Mouse (Mus musculus): ENCODE measurements around the gene Tlcd2. TPM values are rescaled to one million over a fixed set of nuclear protein-coding genes. Genes with fewer than 3 reads are reported as not detected.

Tlcd2 gene
- total and polyA plus RNA-seq, 3 experiments = 3.7 to 10.3 (median 4.6) TPM

DNA sequence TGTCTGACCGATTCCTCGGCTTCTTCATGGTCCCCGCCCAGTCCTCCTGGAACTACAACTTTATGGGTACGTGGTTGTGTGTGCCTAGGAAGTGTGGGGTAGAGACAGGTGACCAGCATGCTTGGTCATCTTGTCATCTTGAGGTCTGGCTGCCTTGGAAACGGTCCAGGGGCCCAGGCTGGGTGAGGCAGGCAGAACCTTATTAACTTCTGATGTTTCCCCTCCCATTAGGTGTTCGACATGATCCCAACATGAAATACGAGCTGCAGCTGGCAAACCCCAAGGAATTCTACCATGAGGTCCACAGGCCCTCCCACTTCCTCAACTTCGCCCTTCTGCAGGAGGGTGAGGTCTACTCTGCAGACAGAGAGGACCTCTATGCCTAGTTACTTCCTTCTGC lies 47.4 kb downstream of the Tlcd2 start:
- intact Hi-C loops (cut with DNase I) = no loop called here
- Histone ChIP-seq H3K4me3 (no peak overlapping the region), H3K36me3 (ENCODE audit: control insufficient read depth, insufficient read depth, low read length) (peaks cover 8% of the 10 kb centered on the region)

DNA sequence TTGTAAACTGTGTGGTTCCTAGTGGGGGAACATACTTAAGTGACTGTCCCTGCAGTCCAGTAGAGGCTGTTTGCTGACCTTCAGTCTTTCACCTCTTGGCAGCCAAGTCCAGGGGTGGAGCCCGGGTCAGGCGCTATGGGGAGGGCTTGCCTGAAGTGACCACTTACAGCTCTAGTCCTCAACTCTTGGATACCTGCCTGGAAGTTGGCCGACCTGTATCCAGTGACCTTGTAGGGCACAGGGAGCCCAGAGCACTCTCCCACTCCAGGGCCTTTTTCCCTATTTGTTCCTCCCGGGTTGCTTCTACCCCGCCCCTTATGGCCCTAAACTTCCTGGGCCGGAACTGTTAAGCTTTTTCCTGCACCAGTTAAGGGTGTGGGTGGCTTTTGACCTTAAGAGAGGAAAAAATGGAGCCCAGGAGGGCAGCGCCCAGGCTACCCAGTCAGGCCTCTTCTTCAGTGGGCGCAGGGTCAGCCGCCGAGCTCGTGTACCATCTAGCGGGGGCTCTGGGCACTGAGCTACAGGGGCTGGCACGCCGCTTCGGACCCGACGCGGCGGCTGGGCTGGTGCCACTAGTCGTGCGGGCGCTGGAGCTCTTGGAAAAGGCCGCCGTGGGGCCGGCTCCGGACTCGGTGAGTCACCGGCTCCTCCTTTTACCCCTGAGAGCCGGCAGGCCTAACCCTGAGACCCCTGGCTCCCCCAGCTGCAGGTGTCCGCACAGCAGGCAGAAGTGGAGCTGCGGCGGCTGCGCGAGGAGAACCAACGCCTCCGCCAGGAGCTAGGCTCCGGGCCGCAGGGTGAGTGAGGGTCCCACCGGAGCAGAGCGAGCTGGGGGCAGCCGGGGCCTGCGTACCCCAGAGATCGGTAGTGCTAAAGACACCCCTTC lies 48.5 kb downstream of the Tlcd2 start, which contains the start of gene Rilp:
TSS of gene Rilp (plus strand) at position 354 of the 886 bp plus-strand sequence.
- under 1% methylated on average over 43 of the region's 43 CpGs for WGBS
- intact Hi-C loops (cut with DNase I) = loop anchor here (2.0 to 5.0 kb wide), 3 partner anchors 23 to 108 kb away; partner anchors contain the start of genes Prpf8 and Tlcd2

More for the DNA sequence above, 47.4 kb downstream of the Tlcd2 start:
- peak in 1 of 2 experiments; percentile 30 for DNase-seq
- no peak for TF ChIP-seq CTCF (IDR thresholded peaks at IDR 0.05)
- TF ChIP-seq POLR2A (IDR thresholded peaks at IDR 0.05; ENCODE audit: insufficient read depth, low read depth, low read length) = no peak
- TF ChIP-seq EP300 (IDR thresholded peaks at IDR 0.05; ENCODE audit: insufficient read depth, low read depth, low read length) = no peak
- WGBS = 61% methylated on average over 8 of the region's 8 CpGs
- Histone ChIP-seq H3K27me3 (ENCODE audit: control insufficient read depth, insufficient read depth, low read length) (no peaks in the 10 kb centered on the region), H3K4me1 (ENCODE audit: control insufficient read depth, insufficient read depth, low read length) (peaks cover 15% of the 10 kb centered on the region), H3K9ac (ENCODE audit: low read depth, low read length) (no peak overlapping the region), H3K79me2 (replicated peaks; ENCODE audit: control insufficient read depth, insufficient read depth, low read length) (no peaks in the 10 kb centered on the region; the same call in 1 of the 2 replicates), H3K27ac (peak overlapping the region; percentile 97)

DNA sequence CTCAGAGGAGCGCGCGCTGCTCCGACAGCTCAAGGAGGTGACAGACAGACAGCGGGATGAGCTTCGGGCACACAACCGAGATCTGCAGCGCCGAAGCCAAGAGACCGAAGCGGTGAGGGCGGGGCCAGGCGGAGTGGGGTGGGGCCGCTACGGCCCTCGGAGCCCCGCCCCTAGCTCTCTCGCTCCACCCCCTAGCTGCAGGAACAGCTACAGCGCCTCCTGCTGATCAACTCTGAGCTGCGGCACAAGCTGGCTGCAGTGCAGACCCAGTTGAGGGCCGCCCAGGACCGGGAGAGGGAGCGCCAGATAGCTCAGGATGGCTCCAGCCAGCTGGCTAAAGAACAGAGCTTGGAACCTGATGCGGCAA lies 49.1 kb downstream of the Tlcd2 start:
- Histone ChIP-seq H3K27me3 (ENCODE audit: control insufficient read depth, insufficient read depth, low read length) (no peaks in the 10 kb centered on the region), H3K36me3 (ENCODE audit: control insufficient read depth, insufficient read depth, low read length) (peaks cover 8% of the 10 kb centered on the region), H3K4me1 (ENCODE audit: control insufficient read depth, insufficient read depth, low read length) (peaks cover 17% of the 10 kb centered on the region), H3K9ac (ENCODE audit: low read depth, low read length) (peak overlapping the region; percentile 93), H3K79me2 (replicated peaks; ENCODE audit: control insufficient read depth, insufficient read depth, low read length) (no peaks in the 10 kb centered on the region; the same call in 1 of the 2 replicates), H3K27ac (peak overlapping the region; percentile 97), H3K4me3 (peak overlapping the region; percentile 83)
- intact Hi-C loops (cut with DNase I) = loop anchor here (2.0 to 5.0 kb wide), 3 partner anchors 24 to 108 kb away; partner anchors contain the start of genes Prpf8 and Tlcd2
- TF ChIP-seq CTCF (IDR thresholded peaks at IDR 0.05) (peak; percentile 95), EP300 (IDR thresholded peaks at IDR 0.05; ENCODE audit: insufficient read depth, low read depth, low read length) (peak; percentile 81), POLR2A (IDR thresholded peaks at IDR 0.05; ENCODE audit: insufficient read depth, low read depth, low read length) (peak; percentile 97)
- DNase-seq = peak; percentile 94 to 95
- WGBS = under 1% methylated on average over 24 of the region's 24 CpGs

More for the DNA sequence above, 48.5 kb downstream of the Tlcd2 start, which contains the start of gene Rilp:
- H3K27me3 ChIP-seq (ENCODE audit: control insufficient read depth, insufficient read depth, low read length) = no peaks in the 10 kb centered on the region
- peak; percentile 80 to 88 for DNase-seq
- H3K36me3 ChIP-seq (ENCODE audit: control insufficient read depth, insufficient read depth, low read length) = peaks cover 8% of the 10 kb centered on the region
- peak within 1 kb of the TSS; percentile 93 for H3K9ac ChIP-seq (ENCODE audit: low read depth, low read length)
- H3K4me1 ChIP-seq (ENCODE audit: control insufficient read depth, insufficient read depth, low read length) = peaks cover 17% of the 10 kb centered on the region
- H3K27ac ChIP-seq = peak within 1 kb of the TSS; percentile 97
- peak; percentile 53 for TF ChIP-seq EP300 (IDR thresholded peaks at IDR 0.05; ENCODE audit: insufficient read depth, low read depth, low read length)
- no peak; the same call in none of the 2 replicates for TF ChIP-seq POLR2A (IDR thresholded peaks at IDR 0.05; ENCODE audit: insufficient read depth, low read depth, low read length)
- TF ChIP-seq CTCF (IDR thresholded peaks at IDR 0.05) = peak; percentile 30
- no peaks in the 10 kb centered on the region; the same call in 1 of the 2 replicates for H3K79me2 ChIP-seq (replicated peaks; ENCODE audit: control insufficient read depth, insufficient read depth, low read length)
- H3K4me3 ChIP-seq = peak within 1 kb of the TSS; percentile 83

DNA sequence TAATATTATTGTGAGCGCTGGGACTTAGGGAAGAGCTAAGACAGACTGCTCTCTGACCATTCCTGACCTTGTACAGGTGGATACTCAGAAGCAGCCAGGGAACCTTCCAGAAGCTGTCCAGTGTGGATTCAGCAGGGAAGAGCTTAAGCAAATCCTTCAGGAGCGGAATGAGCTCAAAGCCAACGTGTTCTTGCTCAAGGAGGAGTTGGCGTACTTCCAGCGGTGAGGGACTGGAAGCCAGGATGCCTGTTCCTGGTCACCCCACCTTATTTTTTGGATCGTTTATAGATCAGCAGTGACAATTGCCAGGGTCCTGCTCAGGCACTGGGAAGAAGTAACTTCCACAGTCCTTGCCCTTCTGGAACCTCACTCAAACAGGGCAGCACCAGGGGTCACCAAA lies 49.7 kb downstream of the Tlcd2 start:
- Histone ChIP-seq H3K27me3 (ENCODE audit: control insufficient read depth, insufficient read depth, low read length) (no peaks in the 10 kb centered on the region), H3K9ac (ENCODE audit: low read depth, low read length) (peak overlapping the region; percentile 11; the same call in 1 of the 2 replicates), H3K4me1 (ENCODE audit: control insufficient read depth, insufficient read depth, low read length) (peaks cover 17% of the 10 kb centered on the region), H3K27ac (peak overlapping the region; percentile 72), H3K4me3 (peak overlapping the region; percentile 11), H3K36me3 (ENCODE audit: control insufficient read depth, insufficient read depth, low read length) (peaks cover 8% of the 10 kb centered on the region), H3K79me2 (replicated peaks; ENCODE audit: control insufficient read depth, insufficient read depth, low read length) (no peaks in the 10 kb centered on the region; the same call in 1 of the 2 replicates)
- peak; percentile 63 for DNase-seq
- TF ChIP-seq POLR2A (IDR thresholded peaks at IDR 0.05; ENCODE audit: insufficient read depth, low read depth, low read length) (no peak), CTCF (IDR thresholded peaks at IDR 0.05) (no peak), EP300 (IDR thresholded peaks at IDR 0.05; ENCODE audit: insufficient read depth, low read depth, low read length) (no peak)
- WGBS = 46% methylated on average over 6 of the region's 6 CpGs
- intact Hi-C loops (cut with DNase I) = loop anchor here (2.0 to 5.0 kb wide), 3 partner anchors 24 to 109 kb away; partner anchors contain the start of genes Prpf8 and Tlcd2

DNA sequence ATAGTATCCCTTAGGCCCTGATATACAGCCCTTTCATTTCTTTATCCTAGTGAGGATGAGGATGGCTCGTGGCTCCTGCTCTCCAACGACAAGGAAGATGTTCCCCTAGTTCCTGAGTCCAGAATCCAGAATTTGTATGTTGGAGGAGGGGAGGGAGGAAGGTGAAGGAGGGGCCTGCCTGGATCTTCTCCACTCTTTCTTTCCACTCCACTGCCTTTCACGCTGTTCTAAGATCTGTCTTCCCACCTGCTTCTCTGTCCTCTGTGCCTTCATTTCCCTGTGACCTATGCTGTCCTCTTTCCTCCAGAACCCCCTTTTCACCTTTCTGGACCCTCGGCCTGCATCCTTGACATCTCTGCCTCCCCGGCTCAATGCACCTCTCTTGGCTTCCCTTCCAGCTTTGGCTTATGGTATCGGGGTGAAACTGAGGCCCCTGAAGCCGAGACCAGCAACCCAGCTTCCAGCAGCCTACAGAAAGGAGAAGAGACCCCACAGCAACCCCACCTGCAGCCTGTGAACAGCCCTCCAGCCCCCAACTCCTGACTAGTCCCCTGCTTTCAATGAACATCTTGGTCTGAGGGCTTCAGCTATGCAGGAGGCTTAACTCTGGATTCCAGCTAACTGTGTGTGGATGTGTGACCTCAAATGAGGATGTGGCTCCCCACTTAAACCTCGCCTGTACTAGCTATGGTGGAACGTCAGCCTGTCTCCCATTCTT lies 50.9 kb downstream of the Tlcd2 start:
- Histone ChIP-seq H3K27ac (peak overlapping the region; percentile 88), H3K27me3 (ENCODE audit: control insufficient read depth, insufficient read depth, low read length) (no peaks in the 10 kb centered on the region), H3K4me1 (ENCODE audit: control insufficient read depth, insufficient read depth, low read length) (peaks cover 17% of the 10 kb centered on the region), H3K36me3 (ENCODE audit: control insufficient read depth, insufficient read depth, low read length) (peaks cover 8% of the 10 kb centered on the region), H3K9ac (ENCODE audit: low read depth, low read length) (no peak overlapping the region), H3K79me2 (replicated peaks; ENCODE audit: control insufficient read depth, insufficient read depth, low read length) (no peaks in the 10 kb centered on the region; the same call in 1 of the 2 replicates), H3K4me3 (no peak overlapping the region)
- WGBS = 73% methylated on average over 9 of the region's 9 CpGs
- intact Hi-C loops (cut with DNase I) = loop anchor here (2.0 to 5.0 kb wide), 2 partner anchors 18 to 110 kb away; partner anchors contain the start of gene Slc43a2
- no peak for DNase-seq
- TF ChIP-seq POLR2A (IDR thresholded peaks at IDR 0.05; ENCODE audit: insufficient read depth, low read depth, low read length) = no peak
- no peak for TF ChIP-seq EP300 (IDR thresholded peaks at IDR 0.05; ENCODE audit: insufficient read depth, low read depth, low read length)
- TF ChIP-seq CTCF (IDR thresholded peaks at IDR 0.05) = no peak

Measured in heart, adult 2 months (tissue).